Mouse (Mus musculus) limb, embryonic 10.5 days (tissue): ENCODE measurements around the gene Dchs1. TPM values are rescaled to one million over a fixed set of nuclear protein-coding genes. Genes with fewer than 3 reads are reported as not detected.

ENCODE experiments used
- DNase-seq: peaks from one replicate; pipeline ENCODE4 v3.0.0-alpha.2; 2017; ENCODE audit warnings: low spot score
- H3K27ac ChIP-seq: fragments of 300-500 bp; sonication (generic); 2 replicates; pipeline ENCODE4 v1.5.1; 2016; ENCODE audit warnings: mild to moderate bottlenecking
- H3K27me3 ChIP-seq: fragments of 300-500 bp; sonication (generic); 2 replicates; pipeline ENCODE4 v1.6.1; 2016; ENCODE audit warnings: low read depth, mild to moderate bottlenecking; ENCODE audit not compliant: poor library complexity, severe bottlenecking
- H3K36me3 ChIP-seq: fragments of 300-500 bp; sonication (generic); 2 replicates; pipeline ENCODE4 v1.6.1; 2016; ENCODE audit warnings: mild to moderate bottlenecking, moderate library complexity
- H3K4me1 ChIP-seq: fragments of 300-500 bp; sonication (generic); 2 replicates; pipeline ENCODE4 v1.6.1; 2016
- H3K4me3 ChIP-seq: fragments of 300-500 bp; sonication (generic); 2 replicates; pipeline ENCODE4 v1.5.1; 2016; ENCODE audit warnings: mild to moderate bottlenecking, moderate library complexity
- H3K9me3 ChIP-seq: fragments of 300-500 bp; sonication (generic); replicated peaks from 2 replicates; pipeline ENCODE4 v1.6.1; 2016; ENCODE audit warnings: mild to moderate bottlenecking
- WGBS: fragments of 180-500 bp; shearing (Covaris S2); methylation state at CpG from one replicate; pipeline ENCODE4 v1.1.7; 2016; 5-methylcytosine and 5-hydroxymethylcytosine counted together
- polyA plus RNA-seq: library from polyadenylated mRNA; unstranded; fragments of >200 nt; fragmentation: Nextera tagmentation; extraction: Ambion mirVana; gene quantifications from 2 replicates; pipeline ENCODE4 v1.2.1, GENCODE M21; 2016

Gene Dchs1
- polyA plus RNA-seq, 1 experiment from 2014 or later = 21.2 TPM

DNA sequence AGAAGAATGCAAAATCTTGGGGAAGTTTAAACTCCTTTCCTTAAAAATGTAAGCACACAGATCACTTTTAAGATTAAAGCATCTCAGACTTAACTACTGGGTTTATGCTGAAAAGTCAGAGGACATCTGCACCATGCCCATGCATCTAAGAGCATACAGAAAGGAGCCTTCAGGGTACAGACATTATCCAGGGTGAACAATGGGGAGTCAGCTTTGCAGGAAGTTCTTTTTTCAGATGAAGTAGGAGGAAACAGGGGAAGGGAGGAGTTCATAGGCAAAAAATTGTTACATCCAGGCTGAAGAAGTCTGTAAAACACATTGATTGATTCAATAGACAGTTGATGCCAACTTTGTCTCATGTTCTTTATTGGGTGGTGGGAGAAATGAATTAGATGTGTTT lies 16.0 kb upstream of the Dchs1 start:
- Histone ChIP-seq H3K9me3 (no peaks in the 10 kb centered on the region), H3K27ac (no peak overlapping the region), H3K36me3 (peaks cover 15% of the 10 kb centered on the region), H3K27me3 (no peaks in the 10 kb centered on the region), H3K4me3 (no peak overlapping the region), H3K4me1 (no peaks in the 10 kb centered on the region)
- DNase-seq = no peak

DNA sequence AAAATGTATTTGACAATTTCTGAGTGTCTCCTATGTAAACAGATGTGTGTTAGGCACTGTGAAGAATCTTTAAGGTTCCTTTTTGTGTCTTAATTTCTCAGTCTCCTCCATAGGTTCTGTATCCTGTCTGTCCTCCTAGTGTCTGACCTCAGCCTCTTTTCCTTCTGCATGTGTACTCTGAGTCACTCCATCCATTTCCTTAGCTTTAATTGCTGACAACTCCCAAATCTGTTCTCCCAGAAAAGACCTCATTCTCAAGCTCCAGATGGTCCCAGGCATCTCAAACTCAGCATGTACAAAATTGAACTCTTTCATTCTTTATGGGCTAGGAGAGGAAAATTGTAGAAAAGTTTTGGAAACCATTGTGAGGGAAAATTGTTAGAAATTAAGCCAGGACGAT lies 15.3 kb upstream of the Dchs1 start:
- Histone ChIP-seq H3K27ac (no peak overlapping the region), H3K9me3 (no peaks in the 10 kb centered on the region), H3K4me3 (no peak overlapping the region), H3K36me3 (peaks cover 8% of the 10 kb centered on the region), H3K4me1 (no peaks in the 10 kb centered on the region), H3K27me3 (no peaks in the 10 kb centered on the region)
- DNase-seq = no peak
- 45% methylated on average over 1 of the region's 1 CpGs for WGBS

DNA sequence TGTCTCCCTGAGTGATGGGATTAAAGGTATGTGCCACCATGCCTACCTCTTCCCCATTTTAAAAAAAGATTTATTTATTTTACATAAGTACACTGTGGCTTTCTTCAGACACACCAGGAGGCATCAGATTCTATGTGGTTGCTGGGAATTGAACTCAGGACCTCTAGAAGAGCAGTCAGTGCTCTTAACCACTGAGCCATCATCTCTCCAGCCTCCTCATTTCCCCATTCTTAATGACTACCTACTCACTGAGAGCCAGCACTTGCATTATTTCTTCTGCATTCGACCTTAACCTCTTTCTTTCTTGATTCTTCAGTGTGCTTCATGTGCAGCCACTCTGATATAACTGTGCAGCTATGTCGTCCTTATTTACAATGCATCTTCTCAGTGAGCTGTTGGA lies 14.9 kb upstream of the Dchs1 start:
- 54% methylated on average over 2 of the region's 2 CpGs for WGBS
- Histone ChIP-seq H3K9me3 (no peaks in the 10 kb centered on the region), H3K36me3 (peaks cover 4% of the 10 kb centered on the region), H3K27ac (no peak overlapping the region), H3K4me3 (no peak overlapping the region), H3K4me1 (no peaks in the 10 kb centered on the region), H3K27me3 (no peaks in the 10 kb centered on the region)
- no peak for DNase-seq

DNA sequence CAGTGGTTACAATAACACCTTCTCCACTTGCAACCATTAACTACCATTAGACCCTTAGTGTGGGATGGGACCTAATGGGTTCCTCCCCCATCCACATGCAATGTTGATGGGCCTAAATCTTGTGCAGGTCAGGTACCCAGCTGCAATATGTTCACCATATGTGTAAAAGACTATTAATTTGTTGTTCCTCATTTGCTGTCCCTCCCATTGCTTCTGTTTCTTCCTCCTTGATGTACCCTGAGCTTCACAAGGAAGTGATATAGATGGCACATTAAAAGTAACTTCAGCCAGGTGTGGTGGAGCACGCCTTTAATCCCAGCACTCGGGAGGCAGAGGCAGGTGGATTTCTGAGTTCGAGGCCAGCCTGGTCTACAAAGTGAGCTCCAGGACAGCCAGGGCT lies 9.5 kb upstream of the Dchs1 start:
- H3K9me3 ChIP-seq = no peaks in the 10 kb centered on the region
- H3K27ac ChIP-seq = no peak overlapping the region
- no peaks in the 10 kb centered on the region for H3K4me1 ChIP-seq
- WGBS = 83% methylated on average over 3 of the region's 3 CpGs
- no peaks in the 10 kb centered on the region for H3K27me3 ChIP-seq
- no peak for DNase-seq
- no peaks in the 10 kb centered on the region for H3K36me3 ChIP-seq
- H3K4me3 ChIP-seq = no peak overlapping the region

DNA sequence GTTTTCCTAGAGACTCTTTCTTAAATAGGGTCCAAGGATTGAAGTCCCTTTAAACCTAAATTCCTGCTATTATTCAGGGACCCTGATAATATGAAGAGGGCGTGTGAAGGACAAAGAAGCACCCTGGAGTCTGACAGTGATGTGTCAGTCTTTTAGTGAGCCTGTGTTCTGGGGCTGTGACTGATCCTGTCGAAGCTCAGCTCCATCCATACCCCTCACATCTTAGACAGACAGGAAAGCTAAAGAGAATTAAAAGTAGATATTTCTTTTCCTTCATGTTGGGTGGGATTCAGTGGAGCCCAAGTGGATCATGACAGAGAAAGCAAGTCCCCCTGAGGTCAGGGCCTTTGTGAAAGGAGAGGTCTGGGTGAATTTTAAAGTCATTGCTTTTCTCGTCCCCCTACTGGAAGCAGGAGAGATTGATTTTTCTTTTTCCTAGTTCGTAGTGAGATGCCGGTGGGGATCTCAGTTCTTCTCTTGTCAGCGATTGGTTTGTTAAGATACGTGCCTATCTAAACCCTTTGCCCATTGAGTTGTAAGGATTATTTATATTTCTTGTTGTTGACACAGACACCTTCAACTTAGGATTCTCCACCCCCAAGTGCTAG lies 8.4 kb upstream of the Dchs1 start:
- DNase-seq = no peak

DNA sequence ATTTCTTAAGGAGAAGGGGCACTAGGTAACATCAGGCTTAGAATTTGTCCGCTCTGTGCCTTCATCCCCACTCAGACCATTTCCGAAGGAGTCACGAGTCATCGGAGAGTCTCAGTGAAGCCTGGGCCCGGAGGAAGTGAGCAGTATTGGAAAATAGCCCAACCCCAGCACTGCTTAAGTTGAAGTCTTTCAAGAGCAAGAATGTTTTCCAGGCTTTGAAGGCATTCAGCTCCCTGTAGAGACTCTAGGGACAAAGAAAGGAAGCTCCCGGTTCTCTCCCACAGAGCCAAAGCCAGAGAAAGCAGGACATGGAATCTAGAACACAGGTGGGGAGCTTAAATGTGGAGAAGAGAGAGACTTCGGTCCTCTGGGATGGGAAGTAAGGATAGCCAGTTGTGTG lies 6.2 kb upstream of the Dchs1 start:
- WGBS = 88% methylated on average over 7 of the region's 7 CpGs

More for the DNA sequence above, 8.4 kb upstream of the Dchs1 start:
- 33% methylated on average over 7 of the region's 7 CpGs for WGBS
- Histone ChIP-seq H3K27me3 (no peaks in the 10 kb centered on the region), H3K4me1 (no peaks in the 10 kb centered on the region), H3K36me3 (no peaks in the 10 kb centered on the region), H3K9me3 (no peaks in the 10 kb centered on the region), H3K4me3 (no peak overlapping the region), H3K27ac (no peak overlapping the region)

DNA sequence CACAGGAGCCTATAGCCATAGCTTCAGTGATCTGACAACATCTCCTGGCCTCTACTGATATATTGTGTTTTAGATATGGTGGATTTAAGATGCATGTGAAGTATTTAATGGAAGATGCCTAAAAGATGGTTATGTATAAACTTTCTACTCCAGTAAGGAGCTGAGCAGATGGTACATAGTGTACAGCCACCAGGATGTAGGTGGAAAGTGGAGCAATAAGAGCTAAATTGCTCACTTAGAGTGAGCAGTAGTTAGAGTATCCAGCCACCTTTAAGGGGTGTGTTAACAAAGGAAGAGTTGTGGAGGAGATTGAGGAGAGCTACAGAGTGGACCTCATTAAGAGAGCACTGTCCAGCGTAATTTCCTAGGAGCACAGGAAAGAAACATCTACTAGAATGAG lies 3.7 kb upstream of the Dchs1 start:
- no peak for DNase-seq
- 91% methylated on average over 1 of the region's 1 CpGs for WGBS
- Histone ChIP-seq H3K27ac (no peak overlapping the region), H3K4me3 (no peak overlapping the region), H3K9me3 (no peaks in the 10 kb centered on the region), H3K27me3 (no peaks in the 10 kb centered on the region), H3K4me1 (peaks cover 16% of the 10 kb centered on the region), H3K36me3 (no peaks in the 10 kb centered on the region)

More for the DNA sequence above, 6.2 kb upstream of the Dchs1 start:
- peaks cover under 1% of the 10 kb centered on the region; the same call in 1 of the 2 replicates for H3K4me1 ChIP-seq
- no peaks in the 10 kb centered on the region for H3K9me3 ChIP-seq
- no peak overlapping the region for H3K27ac ChIP-seq
- H3K27me3 ChIP-seq = no peaks in the 10 kb centered on the region
- DNase-seq = no peak
- no peaks in the 10 kb centered on the region for H3K36me3 ChIP-seq
- H3K4me3 ChIP-seq = no peak overlapping the region

DNA sequence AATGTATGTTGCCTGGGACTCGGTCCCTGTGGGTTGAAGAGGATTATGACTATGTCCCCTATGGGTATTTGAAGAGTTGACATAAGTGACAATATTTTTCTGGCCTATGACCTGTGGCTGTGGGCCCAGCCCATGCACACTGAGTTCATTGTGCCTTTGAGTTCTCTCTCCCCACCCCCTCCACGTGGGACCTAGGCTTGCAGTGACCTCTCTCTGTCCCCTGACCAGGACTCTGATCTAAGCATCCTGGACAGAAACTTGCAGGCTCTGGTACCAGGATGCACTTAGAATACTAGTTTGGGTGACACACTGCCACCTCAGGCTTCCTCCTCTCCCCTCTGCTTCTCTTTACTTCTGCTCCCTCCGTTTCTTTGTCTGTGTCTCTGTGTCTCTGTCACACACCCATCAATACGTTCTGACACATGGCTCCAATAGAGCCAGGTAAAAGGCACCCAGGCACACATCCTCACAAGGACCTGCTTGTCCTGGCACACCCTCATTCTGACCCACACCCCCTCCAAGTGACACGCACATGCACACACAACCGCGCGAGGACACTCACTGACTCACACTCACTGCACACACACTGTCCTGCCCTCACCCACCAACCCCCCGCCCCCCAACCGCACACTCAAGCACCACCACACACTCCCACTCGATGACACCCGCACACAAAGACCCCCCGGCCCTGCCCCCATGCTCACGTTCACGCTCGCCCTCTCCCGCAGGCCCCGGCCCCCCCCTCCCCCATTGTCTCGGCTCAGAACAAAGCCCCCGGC lies 759 bp downstream of the Dchs1 start:
- peak; percentile 67 for DNase-seq
- peak overlapping the region; percentile 99 for H3K27ac ChIP-seq
- peaks cover 45% of the 10 kb centered on the region for H3K4me1 ChIP-seq
- peak overlapping the region; percentile 98 for H3K4me3 ChIP-seq
- H3K27me3 ChIP-seq = no peaks in the 10 kb centered on the region
- no peaks in the 10 kb centered on the region for H3K9me3 ChIP-seq
- H3K36me3 ChIP-seq = peaks cover 44% of the 10 kb centered on the region
- WGBS = 5% methylated on average over 19 of the region's 20 CpGs

DNA sequence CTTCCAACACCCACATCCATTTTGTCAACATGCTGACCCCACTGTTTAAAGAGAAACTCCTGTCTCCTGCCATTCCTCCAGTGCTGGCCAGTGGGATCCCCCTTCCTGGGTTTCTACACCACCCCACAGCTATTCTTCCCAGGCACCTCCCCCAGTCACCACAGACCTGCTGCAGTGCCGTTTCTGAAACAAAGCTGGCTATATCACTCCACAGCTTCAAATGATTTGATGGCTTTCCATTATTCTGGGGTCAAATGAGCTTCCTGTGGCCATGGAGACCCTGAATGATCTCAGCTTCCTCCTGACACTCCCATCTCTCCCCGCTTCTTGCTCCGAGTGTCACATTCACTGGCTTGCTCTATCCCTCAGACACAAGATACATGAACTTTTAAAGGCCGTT lies 2.9 kb downstream of the Dchs1 start:
- Histone ChIP-seq H3K9me3 (no peaks in the 10 kb centered on the region), H3K4me1 (peaks cover 49% of the 10 kb centered on the region), H3K4me3 (peak overlapping the region; percentile 98; the same call in 1 of the 2 replicates), H3K27me3 (no peaks in the 10 kb centered on the region), H3K36me3 (peaks cover 66% of the 10 kb centered on the region), H3K27ac (no peak overlapping the region)
- 26% methylated on average over 4 of the region's 4 CpGs for WGBS
- no peak for DNase-seq

DNA sequence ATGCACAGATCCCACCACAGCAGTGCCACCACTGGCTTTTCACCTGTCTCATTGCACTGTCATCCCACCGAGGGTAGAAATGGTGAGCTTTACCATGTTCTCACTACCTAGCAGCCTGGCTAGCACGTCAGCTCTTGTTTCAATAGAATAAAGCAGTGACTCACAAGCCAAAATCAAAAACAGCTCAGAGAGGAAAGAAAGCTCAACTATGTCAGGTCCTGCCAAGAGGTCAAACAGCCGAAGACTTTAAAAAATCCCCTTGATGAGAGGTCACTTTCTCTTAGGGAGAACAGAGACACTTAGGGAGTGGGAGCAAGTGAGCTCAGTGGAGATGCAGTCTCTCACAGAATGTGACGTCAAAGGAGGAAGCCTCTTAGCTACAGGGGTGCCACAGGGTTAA lies 3.6 kb downstream of the Dchs1 start:
- Histone ChIP-seq H3K4me3 (no peak overlapping the region; the same call in 1 of the 2 replicates), H3K4me1 (peaks cover 56% of the 10 kb centered on the region), H3K36me3 (peaks cover 73% of the 10 kb centered on the region), H3K27me3 (no peaks in the 10 kb centered on the region), H3K9me3 (no peaks in the 10 kb centered on the region), H3K27ac (no peak overlapping the region)
- 57% methylated on average over 4 of the region's 4 CpGs for WGBS
- DNase-seq = no peak

DNA sequence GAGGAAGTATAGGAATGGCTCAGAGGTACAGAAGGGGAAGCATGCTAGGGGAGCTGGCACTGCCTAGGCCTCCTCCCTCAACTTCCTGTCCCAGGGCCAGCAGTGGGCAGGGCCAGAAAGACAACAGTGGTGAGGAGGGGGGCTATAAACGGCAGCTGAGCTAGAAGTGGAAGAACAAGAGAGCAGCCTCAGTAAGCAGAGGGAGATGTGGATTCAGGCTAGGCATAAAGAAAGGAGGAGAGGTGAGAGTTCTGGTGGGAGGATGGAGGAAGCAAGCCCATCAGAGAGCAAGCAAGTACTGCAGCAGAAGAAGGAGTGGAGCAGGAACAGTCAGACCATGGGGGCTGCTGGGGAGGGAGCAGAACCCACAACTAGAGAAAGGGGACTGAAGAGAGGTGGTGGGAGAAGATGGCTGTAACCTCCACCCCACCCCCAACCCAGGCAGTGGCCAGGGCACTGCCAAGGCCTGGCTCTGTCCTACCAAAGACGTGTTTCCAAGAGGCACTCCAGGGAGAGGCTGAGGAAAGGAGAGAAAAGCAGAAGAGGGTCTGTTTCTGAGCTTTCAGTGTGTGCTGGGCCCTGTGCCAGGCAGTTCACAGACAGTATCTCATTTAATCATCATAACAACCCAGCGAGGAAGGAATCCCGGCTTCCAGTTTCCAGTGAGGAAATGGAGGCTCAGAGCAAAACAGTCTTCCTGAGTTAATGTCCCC lies 8.7 kb downstream of the Dchs1 start:
- Histone ChIP-seq H3K4me1 (peaks cover 40% of the 10 kb centered on the region), H3K36me3 (peaks cover 82% of the 10 kb centered on the region), H3K27me3 (no peaks in the 10 kb centered on the region), H3K4me3 (peak overlapping the region; percentile 50), H3K9me3 (no peaks in the 10 kb centered on the region), H3K27ac (peak overlapping the region; percentile 93)
- WGBS = 24% methylated on average over 4 of the region's 4 CpGs
- DNase-seq = no peak

DNA sequence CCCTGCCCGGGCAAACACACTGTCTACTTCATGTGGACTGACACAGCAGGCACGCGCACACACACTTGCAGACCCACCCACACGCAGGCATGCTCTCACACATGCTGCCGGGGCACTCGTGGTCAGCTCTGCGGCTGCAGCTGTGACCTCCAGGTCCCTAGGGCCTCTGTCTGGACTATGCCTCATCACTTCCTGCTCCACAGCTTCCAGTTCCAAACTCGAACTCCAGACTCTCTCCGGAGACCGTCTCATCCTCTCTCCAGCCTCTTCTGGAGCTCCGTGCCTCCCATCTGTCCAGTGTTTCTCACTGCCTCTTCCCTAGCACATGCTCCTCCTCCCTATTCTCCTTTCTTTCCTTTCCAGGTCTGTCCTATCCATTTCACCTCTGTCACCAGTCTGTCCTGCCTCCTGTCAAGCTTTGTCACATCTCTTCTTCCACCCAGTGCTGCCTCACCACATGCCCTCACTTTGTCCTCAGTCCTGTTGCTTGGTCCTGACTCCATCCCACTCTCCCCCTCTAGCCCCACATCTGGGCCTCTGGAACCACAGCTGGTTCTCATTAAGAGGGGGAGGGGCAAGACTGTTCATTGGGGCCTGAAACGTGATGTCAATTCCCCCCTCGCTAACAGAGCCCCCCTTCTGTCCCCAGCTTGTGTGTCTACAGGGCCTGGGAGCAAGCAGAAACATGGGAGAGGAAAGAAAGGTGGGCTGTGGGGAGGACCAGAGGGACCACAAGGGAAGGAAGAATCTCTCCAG lies 9.5 kb downstream of the Dchs1 start:
- H3K9me3 ChIP-seq = no peaks in the 10 kb centered on the region
- peak; percentile 92 for DNase-seq
- peak overlapping the region; percentile 50 for H3K4me3 ChIP-seq
- peaks cover 36% of the 10 kb centered on the region for H3K4me1 ChIP-seq
- peak overlapping the region; percentile 93 for H3K27ac ChIP-seq
- peaks cover 82% of the 10 kb centered on the region for H3K36me3 ChIP-seq
- whole genome bisulfite sequencing = 19% methylated on average over 13 of the region's 13 CpGs
- H3K27me3 ChIP-seq = no peaks in the 10 kb centered on the region
